Mouse (Mus musculus) olfactory bulb, adult 2 months (tissue): Measurements from ENCODE around the gene Afap1l2. TPM values are rescaled to one million over a fixed set of nuclear protein-coding genes. Genes with fewer than 3 reads are reported as not detected.

Source experiments
- H3K27ac ChIP-seq: fragments of 200-500 bp; 2 replicates; pipeline ENCODE4 v1.5.1; 2012; ENCODE audit warnings: low read depth, low read length; ENCODE audit not compliant: insufficient read depth
- H3K4me1 ChIP-seq: fragments of 200-500 bp; 2 replicates; pipeline ENCODE4 v1.6.1; 2012; ENCODE audit warnings: low read length; ENCODE audit not compliant: control insufficient read depth, insufficient read depth
- H3K4me3 ChIP-seq: fragments of 200-500 bp; 2 replicates; pipeline ENCODE4 v1.5.1; 2012; ENCODE audit warnings: mild to moderate bottlenecking, low read depth, low read length, moderate library complexity; ENCODE audit not compliant: insufficient read depth
- CTCF ChIP-seq: fragments of 200-500 bp; IDR thresholded peaks from 2 replicates; pipeline ENCODE4 v1.5.1; 2012; ENCODE audit warnings: low read depth, mild to moderate bottlenecking, low read length, moderate library complexity; ENCODE audit not compliant: insufficient read depth
- POLR2A ChIP-seq: fragments of 200-500 bp; IDR thresholded peaks from 2 replicates; pipeline ENCODE4 v1.6.1; 2012; ENCODE audit warnings: mild to moderate bottlenecking, low read depth, low read length, moderate library complexity; ENCODE audit not compliant: insufficient read depth
- WGBS: fragments of 180-500 bp; shearing (Covaris S2); methylation state at CpG from one replicate; pipeline ENCODE4 v1.1.7; 2018; 5-methylcytosine and 5-hydroxymethylcytosine counted together
- polyA plus RNA-seq: library from polyadenylated mRNA; stranded (reverse); fragments of >200 nt; gene quantifications from 2 replicates; pipeline ENCODE4 v1.2.4, GENCODE M21; 2012; ENCODE audit warnings: low replicate concordance; ENCODE audit not compliant: missing spikeins, insufficient read depth, insufficient read length

Afap1l2 gene
- polyA plus RNA-seq, 1 experiment, result not detected

DNA sequence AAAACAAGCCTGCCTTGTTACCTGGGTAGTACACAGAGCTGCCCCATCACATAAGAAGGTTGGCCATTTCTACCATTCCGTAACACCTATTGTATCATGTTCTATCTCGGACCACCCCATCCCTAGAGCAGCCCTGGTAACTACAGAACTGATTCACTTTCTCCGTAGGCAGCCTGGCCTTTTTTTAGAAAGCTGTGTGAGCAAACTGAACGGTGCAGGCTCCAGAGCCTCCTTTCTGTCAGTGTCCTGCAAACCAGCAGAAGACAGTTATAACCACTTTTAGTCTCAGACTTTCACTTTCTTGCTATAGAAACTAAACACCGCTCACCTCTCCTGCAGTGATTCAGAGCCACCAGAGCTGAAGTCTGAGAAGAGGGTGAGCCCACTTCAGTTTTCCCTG is 7.4 kb downstream of the Afap1l2 start:
- no peak overlapping the region for H3K27ac ChIP-seq
- peaks cover 10% of the 10 kb centered on the region for H3K4me1 ChIP-seq
- H3K4me3 ChIP-seq, result no peak overlapping the region
- TF ChIP-seq CTCF, result no peak
- TF ChIP-seq POLR2A, result no peak
- 63% methylated on average over 5 of the region's 5 CpGs for WGBS

DNA sequence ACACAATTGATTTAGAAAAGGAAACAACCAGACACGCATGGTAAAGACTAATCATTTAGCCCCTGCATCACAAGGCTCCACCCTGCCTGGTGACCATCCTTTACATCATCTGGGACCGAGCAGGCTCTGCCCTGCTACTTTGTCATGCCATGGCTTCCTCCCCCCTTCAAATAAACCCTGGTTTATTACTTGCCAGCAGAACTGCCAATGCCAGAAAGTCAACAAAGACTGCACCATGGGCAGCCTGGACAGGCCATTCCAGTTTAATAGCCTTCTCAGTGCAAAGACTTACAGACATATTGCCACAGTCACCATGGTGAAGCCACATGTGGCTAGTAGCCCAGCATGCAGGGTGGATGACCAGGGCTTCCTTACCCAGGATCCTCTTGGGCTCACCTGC is 8.2 kb downstream of the Afap1l2 start:
- H3K4me3 ChIP-seq, result no peak overlapping the region
- H3K4me1 ChIP-seq, result peaks cover 10% of the 10 kb centered on the region
- WGBS, result 66% methylated on average over 2 of the region's 2 CpGs
- no peak overlapping the region for H3K27ac ChIP-seq
- TF ChIP-seq CTCF (no peak), POLR2A (no peak)

DNA sequence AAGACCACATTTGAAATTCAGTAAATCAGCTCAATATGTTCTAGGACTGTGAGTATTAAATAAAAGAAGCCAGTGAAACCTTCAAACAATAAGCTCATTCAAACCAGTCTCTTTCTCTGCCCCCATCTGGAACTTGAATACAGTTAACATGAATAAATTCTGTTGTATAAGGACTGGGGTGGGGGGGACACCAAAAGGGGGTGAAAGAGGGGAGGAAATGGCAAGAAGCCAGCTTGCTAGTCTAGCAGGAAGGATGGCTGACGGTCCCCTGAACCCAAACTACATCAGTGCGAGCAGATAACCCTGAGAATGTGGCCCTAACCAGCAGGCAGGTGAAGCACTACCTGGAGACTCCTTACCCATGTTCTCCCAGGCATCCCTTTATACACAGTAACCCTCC is 9.1 kb downstream of the Afap1l2 start:
- no peak for TF ChIP-seq POLR2A
- TF ChIP-seq CTCF, result no peak
- WGBS, result 76% methylated on average over 2 of the region's 2 CpGs
- Histone ChIP-seq H3K4me3 (no peak overlapping the region), H3K27ac (0 out of 2 replicates have a peak overlapping the region, but pooled peaks have one; percentile 43), H3K4me1 (peaks cover 10% of the 10 kb centered on the region)

- H3K27ac ChIP-seq, result 0 out of 2 replicates have a peak overlapping the region, but pooled peaks have one; percentile 2
- peaks cover 10% of the 10 kb centered on the region for H3K4me1 ChIP-seq
- no peak overlapping the region for H3K4me3 ChIP-seq
- TF ChIP-seq CTCF (no peak), POLR2A (no peak)
- WGBS, result 75% methylated on average over 4 of the region's 4 CpGs
These were observed 9.7 kb downstream of the Afap1l2 start for GRCm38 (mm10) chr19:56998331-56998730.

- Histone ChIP-seq H3K27ac (0 out of 2 replicates have a peak overlapping the region, but pooled peaks have one; percentile 12), H3K4me1 (peaks cover 7% of the 10 kb centered on the region), H3K4me3 (no peak overlapping the region)
- 13% methylated on average over 10 of the region's 10 CpGs for WGBS
- TF ChIP-seq POLR2A (no peak), CTCF (no peak)
These were observed 10.8 kb downstream of the Afap1l2 start for GRCm38 (mm10) chr19:56997164-56997599.

GRCm38 (mm10) chr19:56995441-56995840 is 12.6 kb downstream of the Afap1l2 start:
- Histone ChIP-seq H3K4me3 (no peak overlapping the region), H3K4me1 (peaks cover 8% of the 10 kb centered on the region), H3K27ac (no peak overlapping the region)
- no peak for TF ChIP-seq POLR2A
- TF ChIP-seq CTCF, result no peak
- 82% methylated on average over 4 of the region's 4 CpGs for WGBS

- Histone ChIP-seq H3K4me3 (no peak overlapping the region), H3K4me1 (peaks cover 16% of the 10 kb centered on the region), H3K27ac (no peak overlapping the region)
- TF ChIP-seq CTCF (no peak), POLR2A (no peak)
- 80% methylated on average over 4 of the region's 4 CpGs for WGBS
These were observed 13.4 kb downstream of the Afap1l2 start for GRCm38 (mm10) chr19:56994653-56995052.

- Histone ChIP-seq H3K4me1 (peaks cover 15% of the 10 kb centered on the region), H3K4me3 (no peak overlapping the region), H3K27ac (no peak overlapping the region)
- WGBS, result 77% methylated on average over 4 of the region's 4 CpGs
- TF ChIP-seq POLR2A, result no peak
- TF ChIP-seq CTCF, result no peak
These were observed 14.3 kb downstream of the Afap1l2 start for GRCm38 (mm10) chr19:56993763-56994162.

GRCm38 (mm10) chr19:56992978-56993545 is 15.0 kb downstream of the Afap1l2 start:
- TF ChIP-seq CTCF (no peak), POLR2A (no peak)
- peaks cover 15% of the 10 kb centered on the region for H3K4me1 ChIP-seq
- H3K4me3 ChIP-seq, result no peak overlapping the region
- WGBS, result 77% methylated on average over 8 of the region's 8 CpGs
- H3K27ac ChIP-seq, result no peak overlapping the region

- H3K27ac ChIP-seq, result no peak overlapping the region
- WGBS, result 32% methylated on average over 14 of the region's 14 CpGs
- peaks cover 11% of the 10 kb centered on the region for H3K4me1 ChIP-seq
- TF ChIP-seq CTCF, result no peak
- no peak for TF ChIP-seq POLR2A
- no peak overlapping the region for H3K4me3 ChIP-seq
These were observed 17.5 kb downstream of the Afap1l2 start for GRCm38 (mm10) chr19:56990367-56991111.
